Mouse (Mus musculus) cerebellum, adult 2 months (tissue): ENCODE results near the gene Trmt1.

Source experiments
- CTCF ChIP-seq: fragments of 200-500 bp; IDR thresholded peaks from 2 replicates; pipeline ENCODE4 v1.5.1; 2011; ENCODE audit warnings: low read depth, mild to moderate bottlenecking, control low read depth, low read length, moderate library complexity, borderline replicate concordance; ENCODE audit not compliant: insufficient read depth
- POLR2A ChIP-seq: fragments of 200-500 bp; IDR thresholded peaks from 2 replicates; pipeline ENCODE4 v1.6.1; 2011; ENCODE audit warnings: low read length, control low read depth, borderline replicate concordance; ENCODE audit not compliant: insufficient read depth

DNA sequence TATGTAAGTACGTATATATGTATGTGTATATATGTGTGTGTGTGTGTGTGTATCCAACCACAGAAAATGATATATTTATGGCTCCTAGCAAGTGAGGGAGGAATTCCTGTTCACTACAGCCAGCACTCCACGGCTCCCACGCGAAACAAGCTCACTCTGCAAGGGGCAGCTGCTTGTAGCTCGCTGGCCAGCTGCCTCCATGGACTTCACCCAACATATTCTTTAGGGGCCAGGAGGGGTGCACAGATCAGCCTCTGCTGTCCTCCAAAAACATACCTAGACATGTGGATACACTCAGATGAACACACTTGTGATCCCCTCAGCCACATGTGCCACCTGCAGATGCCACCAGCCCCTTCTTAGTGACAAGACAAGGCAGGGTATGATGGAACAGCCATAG lies 46.4 kb downstream of the Trmt1 start:
- TF ChIP-seq POLR2A (no peak), CTCF (no peak)
